Mouse (Mus musculus) brown adipose tissue, adult 24 weeks (tissue): ENCODE data around the gene Shisa6. TPM values are rescaled to one million over a fixed set of nuclear protein-coding genes. Genes with fewer than 3 reads are reported as not detected.
"Not testable (repeated sequence)": the region's sequence is repeated elsewhere in the genome, so short reads cannot be mapped to it uniquely, and the experiment has no call there.

Experiments used
- H3K27ac ChIP-seq: fragments of 200-500 bp; replicated peaks from 2 replicates; pipeline ENCODE4 v1.5.1; 2012; ENCODE audit warnings: low read depth, mild to moderate bottlenecking, low read length
- H3K4me1 ChIP-seq: fragments of 200-500 bp; 2 replicates; pipeline ENCODE4 v1.6.1; 2012; ENCODE audit warnings: low read length, mixed read lengths; ENCODE audit not compliant: control insufficient read depth, insufficient read depth, insufficient read length
- H3K4me3 ChIP-seq: fragments of 200-500 bp; 2 replicates; pipeline ENCODE4 v1.5.1; 2012; ENCODE audit warnings: low read depth, mild to moderate bottlenecking, low read length, moderate library complexity; ENCODE audit not compliant: insufficient read depth
- polyA plus RNA-seq: library from polyadenylated mRNA; stranded (reverse); fragments of >200 nt; gene quantifications from 2 replicates; pipeline ENCODE4 v1.2.4, GENCODE M21; 2012; ENCODE audit not compliant: missing spikeins, insufficient read depth, insufficient read length

Shisa6 gene
- polyA plus RNA-seq, 1 experiment = not detected

DNA sequence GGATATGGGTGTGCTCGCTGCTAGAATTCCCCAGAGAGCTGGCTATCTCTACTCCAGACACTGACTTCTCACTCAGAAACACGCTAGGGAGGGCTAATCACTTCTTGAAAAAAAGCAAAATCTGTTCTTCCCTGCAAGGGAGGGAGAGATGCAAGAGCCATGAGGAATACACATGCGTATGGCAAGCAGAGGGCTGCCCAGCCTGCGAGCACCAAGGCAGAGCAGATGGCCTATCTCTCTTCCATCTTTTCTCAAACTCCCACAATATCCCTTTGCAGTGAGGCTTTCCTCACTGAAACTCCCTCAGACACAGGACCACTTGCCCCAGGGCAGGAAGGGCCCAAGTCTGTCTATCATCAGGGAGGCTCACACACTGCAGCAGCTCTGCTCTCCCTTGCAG lies 3.4 kb downstream of the Shisa6 start:
- H3K4me3 ChIP-seq = no peak overlapping the region
- no peak overlapping the region for H3K27ac ChIP-seq
- no peaks in the 10 kb centered on the region for H3K4me1 ChIP-seq

DNA sequence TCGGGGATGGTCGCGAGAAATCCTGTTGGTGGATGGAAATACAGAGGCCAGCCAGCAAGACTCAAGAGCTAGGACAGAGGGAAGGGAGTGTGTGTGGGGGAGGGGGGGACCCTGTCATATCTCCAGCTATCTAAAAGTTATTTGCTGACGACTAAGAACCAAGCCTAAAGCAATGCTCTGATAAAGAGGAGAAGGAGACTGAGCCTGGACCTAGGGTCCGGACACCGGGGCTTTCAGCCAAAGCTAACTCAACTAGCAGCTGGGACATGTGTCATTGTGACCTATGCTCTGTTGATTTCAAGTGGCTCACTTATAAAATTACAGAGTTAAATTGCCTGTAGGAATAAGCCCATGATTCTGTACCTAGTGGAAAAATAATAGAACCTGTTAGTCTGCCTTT lies 6.4 kb downstream of the Shisa6 start:
- H3K4me3 ChIP-seq = no peak overlapping the region
- H3K27ac ChIP-seq = no peak overlapping the region
- H3K4me1 ChIP-seq = no peaks in the 10 kb centered on the region

GRCm38 (mm10) chr11:66514346-66514745 lies 11.4 kb downstream of the Shisa6 start:
- Histone ChIP-seq H3K27ac (no peak overlapping the region), H3K4me1 (no peaks in the 10 kb centered on the region), H3K4me3 (no peak overlapping the region)

DNA sequence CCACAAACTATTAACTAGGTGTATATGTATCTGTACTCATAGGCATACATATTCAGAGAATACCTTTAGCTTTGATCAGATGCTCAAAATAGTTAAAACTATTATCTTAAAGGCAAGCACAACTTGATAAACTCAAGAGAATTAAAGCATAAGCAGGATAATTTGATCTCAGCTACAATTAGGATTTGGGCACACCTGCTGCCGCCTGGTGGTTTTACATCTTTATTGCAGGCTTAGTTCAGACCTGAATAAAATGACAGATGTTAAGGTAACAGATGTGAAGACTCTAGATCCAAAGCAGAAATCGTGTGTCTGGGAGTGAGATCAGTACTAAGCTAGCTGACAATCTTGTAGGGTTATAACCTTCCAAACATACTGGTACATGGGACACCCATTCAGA lies 24.8 kb downstream of the Shisa6 start:
- Histone ChIP-seq H3K27ac (no peak overlapping the region), H3K4me1 (no peaks in the 10 kb centered on the region), H3K4me3 (no peak overlapping the region)

DNA sequence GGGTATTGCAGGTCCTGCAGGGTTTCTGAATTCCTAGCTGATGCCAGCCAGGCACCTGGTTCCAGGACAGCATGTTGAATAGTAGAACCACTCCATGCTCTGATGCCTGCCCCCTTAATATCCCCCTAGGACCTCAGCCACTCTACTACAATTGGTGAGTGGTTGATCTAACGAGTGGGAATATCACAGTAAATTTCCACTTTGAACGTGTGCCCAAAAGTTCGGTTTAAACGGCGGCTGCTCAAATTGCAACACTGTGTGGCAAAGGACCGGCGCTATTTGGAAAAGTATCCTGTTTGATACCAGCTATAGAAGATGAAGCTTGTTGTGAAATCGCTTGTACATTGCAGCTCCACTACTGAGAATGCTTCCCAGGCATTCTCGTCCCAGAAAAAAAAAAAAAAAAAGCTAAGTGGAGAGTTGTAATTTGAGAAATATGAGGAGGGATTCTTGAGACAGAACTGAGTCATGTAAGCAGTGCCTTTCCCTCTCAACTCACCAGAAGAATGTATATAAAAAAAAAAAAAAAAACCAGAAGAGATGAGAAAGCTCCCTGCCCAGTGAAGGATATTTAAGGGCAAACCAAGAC lies 26.8 kb downstream of the Shisa6 start:
- Histone ChIP-seq H3K4me3 (no peak overlapping the region), H3K27ac (no peak overlapping the region), H3K4me1 (no peaks in the 10 kb centered on the region)

DNA sequence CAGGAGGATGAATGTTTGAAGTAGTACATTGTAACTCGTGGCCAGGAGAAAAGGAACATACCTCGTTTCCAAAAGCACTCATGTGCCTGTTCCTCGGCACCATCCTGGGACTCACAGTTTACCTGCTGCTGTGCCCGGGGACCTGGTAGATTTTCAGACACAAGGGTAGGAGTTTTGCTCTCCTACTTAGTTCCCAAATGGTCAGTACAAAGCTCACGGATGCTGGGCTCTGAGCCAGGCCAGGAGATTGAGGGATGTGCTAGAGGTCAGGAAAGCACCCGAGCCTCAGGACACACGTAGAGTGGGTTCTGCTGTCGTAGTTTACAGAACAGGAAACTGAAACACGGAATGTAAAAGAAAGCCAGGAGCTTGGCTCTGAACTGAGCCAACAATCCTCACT lies 29.5 kb downstream of the Shisa6 start:
- Histone ChIP-seq H3K27ac (no peak overlapping the region), H3K4me1 (0 out of 2 replicates have a peak, but pooled peaks cover 2% of the 10 kb centered on the region), H3K4me3 (no peak overlapping the region)

- H3K4me3 ChIP-seq = no peak overlapping the region
- H3K4me1 ChIP-seq = 0 out of 2 replicates have a peak, but pooled peaks cover 2% of the 10 kb centered on the region
- no peak overlapping the region for H3K27ac ChIP-seq
These were observed 31.4 kb downstream of the Shisa6 start for GRCm38 (mm10) chr11:66494391-66494790.

DNA sequence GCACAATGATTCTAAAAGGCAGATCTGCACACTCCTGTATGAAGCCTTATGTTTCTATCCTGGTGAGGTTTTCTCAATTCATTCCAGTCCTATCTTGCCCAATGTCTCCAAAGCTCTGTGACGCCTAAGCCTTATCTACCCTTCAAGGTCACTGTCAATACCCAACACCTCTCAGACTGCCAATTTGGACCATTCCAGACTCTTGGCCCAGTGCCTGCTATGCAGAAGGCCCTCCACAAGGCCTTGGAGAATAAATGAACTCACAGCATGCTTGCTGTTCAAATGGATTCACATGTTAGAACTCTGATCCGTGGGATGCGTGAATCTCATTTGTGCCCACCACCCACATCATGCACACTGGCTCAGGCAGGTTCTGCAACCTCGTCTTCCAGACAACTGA lies 38.0 kb downstream of the Shisa6 start:
- Histone ChIP-seq H3K27ac (peak overlapping the region; percentile 71), H3K4me1 (no peaks in the 10 kb centered on the region), H3K4me3 (no peak overlapping the region)

DNA sequence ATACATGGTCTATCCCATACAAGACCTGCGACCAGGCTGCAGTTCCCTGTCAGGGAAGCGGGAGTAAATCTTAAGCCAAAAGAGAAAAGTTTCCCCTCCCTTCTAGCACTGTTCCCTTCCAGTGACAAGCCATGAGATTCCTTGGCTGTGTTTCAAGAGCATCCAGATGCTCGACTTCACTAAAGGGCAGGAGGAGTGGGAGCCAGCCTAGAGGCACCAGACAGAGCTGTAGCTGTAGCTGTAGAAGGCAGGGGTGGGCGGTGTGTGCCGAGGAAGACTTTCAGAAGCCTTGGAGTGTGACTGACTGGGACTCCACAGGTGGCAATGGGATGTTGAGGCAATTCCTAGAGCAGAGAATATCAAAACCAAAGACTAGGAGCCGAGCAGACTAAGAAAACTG lies 43.3 kb downstream of the Shisa6 start:
- Histone ChIP-seq H3K4me1 (no peaks in the 10 kb centered on the region), H3K4me3 (no peak overlapping the region), H3K27ac (no peak overlapping the region)

- Histone ChIP-seq H3K4me1 (no peaks in the 10 kb centered on the region), H3K4me3 (no peak overlapping the region), H3K27ac (no peak overlapping the region)
These were observed 83.1 kb downstream of the Shisa6 start for GRCm38 (mm10) chr11:66442631-66443030.

- Histone ChIP-seq H3K4me3 (no peak overlapping the region), H3K27ac (no peak overlapping the region), H3K4me1 (no peaks in the 10 kb centered on the region)
These were observed 99.6 kb downstream of the Shisa6 start for GRCm38 (mm10) chr11:66426129-66426528.

GRCm38 (mm10) chr11:66418216-66418615 lies 107.5 kb downstream of the Shisa6 start:
- H3K4me1 ChIP-seq = no peaks in the 10 kb centered on the region
- no peak overlapping the region for H3K4me3 ChIP-seq
- no peak overlapping the region for H3K27ac ChIP-seq

- H3K4me3 ChIP-seq, H3K4me1 ChIP-seq, H3K27ac ChIP-seq: not testable (repeated sequence)
These were observed 117.0 kb downstream of the Shisa6 start for GRCm38 (mm10) chr11:66408721-66409120.

DNA sequence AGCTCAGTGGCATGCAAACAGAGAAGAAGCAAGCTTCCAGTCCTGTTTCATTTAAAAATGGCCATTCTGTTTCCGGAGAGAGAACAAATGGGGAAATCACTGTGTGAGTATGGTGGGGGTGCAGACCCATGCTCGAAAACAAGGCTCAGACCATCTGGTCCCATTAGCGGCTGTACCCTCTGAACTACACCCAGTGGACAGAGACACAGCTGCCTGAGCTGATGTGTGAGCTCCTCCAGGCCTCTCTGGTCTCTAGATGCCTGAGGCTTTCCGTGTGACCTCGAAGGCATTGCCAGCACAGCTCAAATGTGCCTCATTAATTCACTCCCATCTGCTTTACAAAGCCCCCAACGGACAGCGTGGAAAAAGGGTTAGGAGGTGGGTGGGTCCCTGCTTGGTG lies 125.7 kb downstream of the Shisa6 start:
- H3K4me1 ChIP-seq = no peaks in the 10 kb centered on the region

GRCm38 (mm10) chr11:66387561-66387960 lies 138.2 kb downstream of the Shisa6 start:
- Histone ChIP-seq H3K4me3 (no peak overlapping the region), H3K4me1 (no peaks in the 10 kb centered on the region), H3K27ac (no peak overlapping the region)

More for the DNA sequence above, 125.7 kb downstream of the Shisa6 start:
- H3K4me3 ChIP-seq = no peak overlapping the region
- H3K27ac ChIP-seq = no peak overlapping the region

DNA sequence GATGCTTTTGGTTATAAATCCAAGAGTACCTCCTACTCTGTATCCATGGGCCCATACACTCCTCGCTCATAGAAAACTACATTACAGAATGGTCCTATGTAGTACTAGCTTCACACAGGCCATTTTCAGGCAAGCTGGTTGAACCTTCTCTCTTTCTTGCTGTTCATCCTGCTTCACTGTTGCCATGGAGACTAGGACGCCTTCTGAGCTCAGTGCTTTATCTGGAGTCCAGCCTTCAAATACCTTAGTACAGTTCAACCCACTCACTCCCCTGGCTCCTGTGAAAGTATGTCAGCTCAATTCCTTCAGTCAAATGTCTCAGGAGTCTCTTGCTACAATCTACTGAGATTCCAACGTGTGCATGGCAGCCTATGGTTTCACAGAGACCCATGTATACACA lies 154.0 kb downstream of the Shisa6 start:
- Histone ChIP-seq H3K4me3 (no peak overlapping the region), H3K4me1 (no peaks in the 10 kb centered on the region), H3K27ac (no peak overlapping the region)
